Mouse (Mus musculus) stomach, postnatal 0 days (tissue): ENCODE results near the gene Srgap1. TPM values are rescaled to one million over a fixed set of nuclear protein-coding genes. Genes with fewer than 3 reads are reported as not detected.

Experiments
- ATAC-seq: fragments of 200-750 bp; cut with Nextera tagmentation; 2 replicates; pipeline ENCODE4 v1.8.0; 2017; ENCODE audit not compliant: low FRiP score, low TSS enrichment
- DNase-seq: peaks from one replicate; pipeline ENCODE4 v3.0.0-alpha.2; 2016; ENCODE audit warnings: low spot score
- H3K27ac ChIP-seq: fragments of 300-500 bp; sonication (generic); replicated peaks from 2 replicates; pipeline ENCODE4 v1.5.1; 2014; ENCODE audit warnings: mild to moderate bottlenecking, control low read depth
- H3K27me3 ChIP-seq: fragments of 300-500 bp; sonication (generic); 2 replicates; pipeline ENCODE4 v1.6.1; 2014; ENCODE audit warnings: low read length; ENCODE audit not compliant: control insufficient read depth, insufficient read depth
- H3K36me3 ChIP-seq: fragments of 300-500 bp; sonication (generic); 2 replicates; pipeline ENCODE4 v1.6.1; 2014; ENCODE audit warnings: low read length, mixed read lengths; ENCODE audit not compliant: control insufficient read depth, insufficient read depth
- H3K4me1 ChIP-seq: fragments of 300-500 bp; sonication (generic); replicated peaks from 2 replicates; pipeline ENCODE4 v1.6.1; 2014; ENCODE audit warnings: antibody characterized with exemption; ENCODE audit not compliant: control insufficient read depth, insufficient read depth
- H3K4me2 ChIP-seq: fragments of 300-500 bp; sonication (generic); replicated peaks from 2 replicates; pipeline ENCODE4 v1.6.1; 2014; ENCODE audit warnings: low read depth, mild to moderate bottlenecking, control low read depth, moderate library complexity
- H3K4me3 ChIP-seq: fragments of 300-500 bp; sonication (generic); 2 replicates; pipeline ENCODE4 v1.5.1; 2014; ENCODE audit warnings: low read depth, low read length, control low read depth
- H3K9ac ChIP-seq: fragments of 300-500 bp; sonication (generic); 2 replicates; pipeline ENCODE4 v1.6.1; 2014; ENCODE audit warnings: mild to moderate bottlenecking, low read length, control low read depth, mixed read lengths
- H3K9me3 ChIP-seq: fragments of 300-500 bp; sonication (generic); 2 replicates; pipeline ENCODE4 v1.6.1; 2016; ENCODE audit warnings: low read length; ENCODE audit not compliant: control insufficient read depth
- CTCF ChIP-seq: IDR thresholded peaks from 2 replicates; pipeline ENCODE4 v1.5.1; 2016; ENCODE audit warnings: antibody characterized with exemption, low read depth, mild to moderate bottlenecking, moderate library complexity
- EP300 ChIP-seq: optimal IDR thresholded peaks from 2 replicates; pipeline ENCODE3; 2016; ENCODE audit warnings: antibody characterized with exemption
- WGBS: fragments of 180-500 bp; shearing (Covaris S2); extraction: QIAGEN DNeasy Blood & Tissue Kit; methylation state at CpG from one replicate; pipeline ENCODE4 v1.1.7; 2014; 5-methylcytosine and 5-hydroxymethylcytosine counted together
- polyA plus RNA-seq: library from polyadenylated mRNA; unstranded; fragments of >200 nt; fragmentation: Nextera tagmentation; extraction: Ambion mirVana; gene quantifications from 2 replicates; pipeline ENCODE4 v1.2.1, GENCODE M21; 2015

The Srgap1 gene
- polyA plus RNA-seq, 1 experiment from 2014 or later: 5.2 TPM

- WGBS: 40% methylated on average over 8 of the region's 8 CpGs
- Histone ChIP-seq H3K9me3 (no peaks in the 10 kb centered on the region), H3K9ac (no peak overlapping the region), H3K4me1 (no peaks in the 10 kb centered on the region), H3K4me2 (no peak overlapping the region), H3K27ac (no peak overlapping the region), H3K4me3 (no peak overlapping the region), H3K36me3 (no peaks in the 10 kb centered on the region), H3K27me3 (no peaks in the 10 kb centered on the region)
- TF ChIP-seq EP300 (no peak), CTCF (no peak)
- peak; percentile 44 for DNase-seq
- peak; percentile 90 for ATAC-seq
These were observed 54.5 kb downstream of the Srgap1 start for GRCm38 (mm10) chr10:121992609-121993008.

- no peaks in the 10 kb centered on the region; the same call in 1 of the 2 replicates for H3K4me1 ChIP-seq
- no peak overlapping the region for H3K4me3 ChIP-seq
- no peak overlapping the region for H3K4me2 ChIP-seq
- H3K27ac ChIP-seq: no peak overlapping the region
- ATAC-seq (peak; percentile 83), DNase-seq (peak; percentile 41)
- no peak overlapping the region for H3K9ac ChIP-seq
- no peaks in the 10 kb centered on the region for H3K36me3 ChIP-seq
- H3K9me3 ChIP-seq: no peaks in the 10 kb centered on the region
- WGBS: 51% methylated on average over 4 of the region's 4 CpGs
- no peaks in the 10 kb centered on the region for H3K27me3 ChIP-seq
- TF ChIP-seq CTCF (no peak), EP300 (no peak)
These were observed 60.1 kb downstream of the Srgap1 start for GRCm38 (mm10) chr10:121986997-121987396.

- Histone ChIP-seq H3K9ac (no peak overlapping the region), H3K9me3 (no peaks in the 10 kb centered on the region), H3K4me1 (no peaks in the 10 kb centered on the region; the same call in 1 of the 2 replicates), H3K27ac (no peak overlapping the region), H3K4me2 (no peak overlapping the region), H3K27me3 (no peaks in the 10 kb centered on the region), H3K36me3 (no peaks in the 10 kb centered on the region), H3K4me3 (no peak overlapping the region)
- WGBS: 77% methylated on average over 10 of the region's 10 CpGs
- TF ChIP-seq CTCF (no peak), EP300 (no peak)
- DNase-seq (no peak), ATAC-seq (peak; percentile 27; the same call in 1 of the 2 replicates)
These were observed 62.2 kb downstream of the Srgap1 start for GRCm38 (mm10) chr10:121984887-121985286.

- H3K27me3 ChIP-seq: no peaks in the 10 kb centered on the region
- no peak overlapping the region for H3K4me2 ChIP-seq
- no peaks in the 10 kb centered on the region; the same call in 1 of the 2 replicates for H3K4me1 ChIP-seq
- H3K27ac ChIP-seq: no peak overlapping the region
- H3K36me3 ChIP-seq: no peaks in the 10 kb centered on the region
- DNase-seq (no peak), ATAC-seq (no peak)
- H3K9ac ChIP-seq: no peak overlapping the region
- H3K9me3 ChIP-seq: no peaks in the 10 kb centered on the region
- TF ChIP-seq EP300 (no peak), CTCF (no peak)
- no peak overlapping the region for H3K4me3 ChIP-seq
- WGBS: 44% methylated on average over 10 of the region's 10 CpGs
These were observed 63.0 kb downstream of the Srgap1 start for GRCm38 (mm10) chr10:121983993-121984610.

- no peak for DNase-seq
- H3K4me3 ChIP-seq: no peak overlapping the region
- no peak overlapping the region for H3K9ac ChIP-seq
- no peaks in the 10 kb centered on the region for H3K9me3 ChIP-seq
- H3K4me2 ChIP-seq: no peak overlapping the region
- no peaks in the 10 kb centered on the region for H3K4me1 ChIP-seq
- no peak for ATAC-seq
- no peak overlapping the region for H3K27ac ChIP-seq
- WGBS: 87% methylated on average over 6 of the region's 6 CpGs
- TF ChIP-seq CTCF (no peak), EP300 (no peak)
- H3K27me3 ChIP-seq: no peaks in the 10 kb centered on the region
- H3K36me3 ChIP-seq: no peaks in the 10 kb centered on the region
These were observed 71.8 kb downstream of the Srgap1 start for GRCm38 (mm10) chr10:121975330-121975729.

- no peaks in the 10 kb centered on the region for H3K4me1 ChIP-seq
- no peak overlapping the region for H3K9ac ChIP-seq
- ATAC-seq (no peak), DNase-seq (no peak)
- no peak overlapping the region for H3K27ac ChIP-seq
- no peak overlapping the region for H3K4me2 ChIP-seq
- no peaks in the 10 kb centered on the region for H3K9me3 ChIP-seq
- 67% methylated on average over 4 of the region's 4 CpGs for WGBS
- TF ChIP-seq CTCF (no peak), EP300 (no peak)
- H3K27me3 ChIP-seq: no peaks in the 10 kb centered on the region
- H3K4me3 ChIP-seq: no peak overlapping the region
- no peaks in the 10 kb centered on the region for H3K36me3 ChIP-seq
These were observed 72.5 kb downstream of the Srgap1 start for GRCm38 (mm10) chr10:121974591-121974990.
